Mouse (Mus musculus) MEL (cell line): Measurements from ENCODE around the gene Ccl17. TPM values are rescaled to one million over a fixed set of nuclear protein-coding genes. Genes with fewer than 3 reads are reported as not detected.
A peak's percentile ranks its signal among the peaks of the same experiment; 100 is the strongest.

Experiments used
- DNase-seq: peaks from one replicate; pipeline ENCODE4 v3.0.0; 2011; ENCODE audit warnings: low read depth, low spot score
- H3K27ac ChIP-seq: 2 replicates; pipeline ENCODE4 v1.5.1; 2012; ENCODE audit warnings: low read depth, mild to moderate bottlenecking, control low read depth, low read length, moderate library complexity; ENCODE audit not compliant: control insufficient read depth
- H3K27me3 ChIP-seq, 2 experiments: fragments of 150-350 bp in 1 of 2; sonication (generic) in 1 of 2; 2 replicates each; pipeline ENCODE4 v1.6.1; 2012; ENCODE audit warnings: low read length in 2 of 2, mild to moderate bottlenecking in 2 of 2, improper control_type of control experiment in 1 of 2, moderate library complexity in 1 of 2; ENCODE audit not compliant: insufficient read depth in 2 of 2, control insufficient read depth in 1 of 2
- H3K36me3 ChIP-seq, 2 experiments: 2 replicates each; pipeline ENCODE4 v1.6.1; 2012 to 2014; ENCODE audit warnings: low read length in 2 of 2, improper control_type of control experiment in 1 of 2, inconsistent platforms in 1 of 2, mild to moderate bottlenecking in 1 of 2; ENCODE audit not compliant: insufficient read depth in 2 of 2, control insufficient read depth in 1 of 2
- H3K4me1 ChIP-seq, 2 experiments: fragments of 150-350 bp in 1 of 2; sonication (generic) in 1 of 2; 2 replicates each; pipeline ENCODE4 v1.6.1; 2012; ENCODE audit warnings: low read length in 2 of 2, improper control_type of control experiment in 1 of 2, mild to moderate bottlenecking in 1 of 2; ENCODE audit not compliant: insufficient read depth in 2 of 2, control insufficient read depth in 1 of 2
- H3K4me3 ChIP-seq, 2 experiments: fragments of 150-350 bp in 1 of 2; sonication (generic) in 1 of 2; 2 replicates each; pipeline ENCODE4 v1.5.1; 2012; ENCODE audit warnings: low read depth in 2 of 2, low read length in 2 of 2, mild to moderate bottlenecking in 2 of 2, moderate library complexity in 2 of 2, control low read depth in 1 of 2, improper control_type of control experiment in 1 of 2; ENCODE audit not compliant: control insufficient read depth in 1 of 2, insufficient read depth in 1 of 2
- H3K79me2 ChIP-seq: 2 replicates; pipeline ENCODE4 v1.6.1; 2012; ENCODE audit warnings: mild to moderate bottlenecking, low read length, moderate library complexity; ENCODE audit not compliant: control insufficient read depth, poor library complexity, insufficient read depth
- H3K9ac ChIP-seq: 2 replicates; pipeline ENCODE4 v1.6.1; 2012; ENCODE audit warnings: low read depth, mild to moderate bottlenecking, control low read depth, low read length, moderate library complexity; ENCODE audit not compliant: control insufficient read depth, poor library complexity, severe bottlenecking
- H3K9me3 ChIP-seq: fragments of 150-350 bp; sonication (generic); replicated peaks from 2 replicates; pipeline ENCODE4 v1.6.1; 2012; ENCODE audit warnings: mild to moderate bottlenecking, low read length, improper control_type of control experiment, moderate library complexity; ENCODE audit not compliant: insufficient read depth
- BHLHE40 ChIP-seq: IDR thresholded peaks from 2 replicates; pipeline ENCODE4 v1.6.1; 2012; ENCODE audit warnings: low read depth, mild to moderate bottlenecking, inconsistent platforms, low read length, improper control_type of control experiment, borderline replicate concordance
- CTCF ChIP-seq, 3 experiments: IDR thresholded peaks in 2 of 3; conservative IDR thresholded peaks in 1 of 3; 2 replicates each; pipeline ENCODE4 v1.5.1; 2011 to 2012; ENCODE audit warnings: low read length in 3 of 3, low read depth in 2 of 3, mild to moderate bottlenecking in 2 of 3, improper control_type of control experiment in 1 of 3, inconsistent platforms in 1 of 3, mixed read lengths in 1 of 3, moderate library complexity in 1 of 3; ENCODE audit not compliant: control insufficient read depth in 1 of 3, insufficient read depth in 1 of 3, poor library complexity in 1 of 3, severe bottlenecking in 1 of 3
- GABPA ChIP-seq: IDR thresholded peaks from 2 replicates; pipeline ENCODE4 v1.6.1; 2012; ENCODE audit warnings: low read depth, mild to moderate bottlenecking, inconsistent platforms, low read length, improper control_type of control experiment, moderate library complexity
- HCFC1 ChIP-seq: IDR thresholded peaks from 2 replicates; pipeline ENCODE4 v1.6.1; 2012; ENCODE audit warnings: low read depth, mild to moderate bottlenecking, inconsistent platforms, low read length, improper control_type of control experiment, moderate library complexity
- MAFK ChIP-seq: IDR thresholded peaks from 2 replicates; pipeline ENCODE4 v1.6.1; 2011; ENCODE audit warnings: low read depth, mild to moderate bottlenecking, low read length, improper control_type of control experiment, borderline replicate concordance
- MAX ChIP-seq: IDR thresholded peaks from 2 replicates; pipeline ENCODE4 v1.6.1; 2011; ENCODE audit warnings: low read length, improper control_type of control experiment
- MAZ ChIP-seq: IDR thresholded peaks from 2 replicates; pipeline ENCODE4 v1.6.1; 2012; ENCODE audit warnings: low read depth, mild to moderate bottlenecking, inconsistent platforms, low read length, improper control_type of control experiment
- MXI1 ChIP-seq: IDR thresholded peaks from 2 replicates; pipeline ENCODE4 v1.6.1; 2011; ENCODE audit warnings: mild to moderate bottlenecking, low read depth, low read length, improper control_type of control experiment
- MYC ChIP-seq: IDR thresholded peaks from 2 replicates; pipeline ENCODE4 v1.6.1; 2011; ENCODE audit warnings: low read depth, mild to moderate bottlenecking, low read length, improper control_type of control experiment, moderate library complexity
- NRF1 ChIP-seq: IDR thresholded peaks from 2 replicates; pipeline ENCODE4 v1.6.1; 2014; ENCODE audit warnings: low read depth, mild to moderate bottlenecking, inconsistent platforms, low read length, improper control_type of control experiment, moderate library complexity; ENCODE audit not compliant: poor library complexity, insufficient read depth, severe bottlenecking
- POLR2A ChIP-seq, 2 experiments: IDR thresholded peaks; 2 replicates each; pipeline ENCODE4 v1.6.1; 2011 to 2012; ENCODE audit warnings: low read length in 2 of 2, mild to moderate bottlenecking in 2 of 2, control low read depth in 1 of 2, improper control_type of control experiment in 1 of 2, low read depth in 1 of 2, moderate library complexity in 1 of 2; ENCODE audit not compliant: control insufficient read depth in 1 of 2, insufficient read depth in 1 of 2, poor library complexity in 1 of 2
- POLR2AphosphoS2 ChIP-seq: IDR thresholded peaks from 2 replicates; pipeline ENCODE4 v1.6.1; 2011; ENCODE audit warnings: low read length, improper control_type of control experiment
- POLR2AphosphoS5 ChIP-seq: IDR thresholded peaks from 2 replicates; pipeline ENCODE4 v1.6.1; 2012; ENCODE audit warnings: low read depth, borderline replicate concordance, mild to moderate bottlenecking, inconsistent platforms, low read length, moderate library complexity, mixed read lengths
- TCF12 ChIP-seq: IDR thresholded peaks from 2 replicates; pipeline ENCODE4 v1.6.1; 2014; ENCODE audit warnings: low read depth, mild to moderate bottlenecking, inconsistent platforms, low read length, improper control_type of control experiment, moderate library complexity
- UBTF ChIP-seq: IDR thresholded peaks from 2 replicates; pipeline ENCODE4 v1.6.1; 2012; ENCODE audit warnings: low read depth, mild to moderate bottlenecking, inconsistent platforms, low read length, improper control_type of control experiment, moderate library complexity, borderline replicate concordance; ENCODE audit not compliant: insufficient read depth
- USF2 ChIP-seq, 2 experiments: IDR thresholded peaks; 2 replicates each; pipeline ENCODE4 v1.6.1; 2011 to 2012; ENCODE audit warnings: improper control_type of control experiment in 2 of 2, low read length in 2 of 2, borderline replicate concordance in 1 of 2, inconsistent platforms in 1 of 2, low read depth in 1 of 2, mild to moderate bottlenecking in 1 of 2; ENCODE audit not compliant: insufficient read depth in 1 of 2
- ZMIZ1 ChIP-seq: IDR thresholded peaks from 2 replicates; pipeline ENCODE4 v1.6.1; 2012; ENCODE audit warnings: low read depth, mild to moderate bottlenecking, inconsistent platforms, low read length, improper control_type of control experiment, moderate library complexity
- ZNF384 ChIP-seq: IDR thresholded peaks from 2 replicates; pipeline ENCODE4 v1.6.1; 2012; ENCODE audit warnings: low read depth, mild to moderate bottlenecking, inconsistent platforms, low read length, improper control_type of control experiment
- polyA plus RNA-seq, 2 experiments: library from polyadenylated mRNA; stranded (reverse) in 1 of 2; unstranded in 1 of 2; fragments of >175 nt in 1 of 2; fragments of >200 nt in 1 of 2; gene quantifications; 2 replicates each; pipeline versions ENCODE4 v1.2.1 to v1.2.4; 2012; ENCODE audit warnings: low replicate concordance in 2 of 2, low read depth in 1 of 2; ENCODE audit not compliant: insufficient read length in 2 of 2, insufficient read depth in 1 of 2, missing spikeins in 1 of 2
- total RNA-seq: library from RNA; depleted of rRNA; stranded (reverse); fragments of 300-350 nt; gene quantifications from 2 replicates; pipeline ENCODE4 v1.2.3, GENCODE M21; 2012

Gene Ccl17
- total and polyA plus RNA-seq, 3 experiments, result 0.43 TPM; not detected in 2

- Histone ChIP-seq H3K27ac (no peak overlapping the region), H3K27me3 (no peaks in the 10 kb centered on the region), H3K4me3 (no peak overlapping the region), H3K79me2 (no peaks in the 10 kb centered on the region), H3K9ac (no peak overlapping the region), H3K4me1 (no peaks in the 10 kb centered on the region), H3K9me3 (no peaks in the 10 kb centered on the region), H3K36me3 (peaks cover 0 to 19% of the 10 kb centered on the region in 2 experiments; a peak in 2 of 4 replicates)
- DNase-seq, result no peak
- TF ChIP-seq MAX (no peak), GABPA (no peak), UBTF (no peak), HCFC1 (no peak), ZMIZ1 (no peak), NRF1 (no peak), TCF12 (no peak), CTCF (IDR thresholded peaks at IDR 0.05 in 2 of 3, conservative IDR thresholded peaks at IDR 0.05 in 1 of 3; ENCODE audit: control insufficient read depth in 1 of 3, insufficient read depth in 1 of 3, low read depth in 2 of 3, low read length in 3 of 3, poor library complexity in 1 of 3, severe bottlenecking in 1 of 3) (no peak), USF2 (IDR thresholded peaks at IDR 0.05; ENCODE audit: borderline replicate concordance in 1 of 2, insufficient read depth in 1 of 2, low read depth in 1 of 2, low read length in 2 of 2) (no peak)
These were observed 11.1 kb downstream of the Ccl17 start for GRCm38 (mm10) chr8:94821381-94821780.

DNA sequence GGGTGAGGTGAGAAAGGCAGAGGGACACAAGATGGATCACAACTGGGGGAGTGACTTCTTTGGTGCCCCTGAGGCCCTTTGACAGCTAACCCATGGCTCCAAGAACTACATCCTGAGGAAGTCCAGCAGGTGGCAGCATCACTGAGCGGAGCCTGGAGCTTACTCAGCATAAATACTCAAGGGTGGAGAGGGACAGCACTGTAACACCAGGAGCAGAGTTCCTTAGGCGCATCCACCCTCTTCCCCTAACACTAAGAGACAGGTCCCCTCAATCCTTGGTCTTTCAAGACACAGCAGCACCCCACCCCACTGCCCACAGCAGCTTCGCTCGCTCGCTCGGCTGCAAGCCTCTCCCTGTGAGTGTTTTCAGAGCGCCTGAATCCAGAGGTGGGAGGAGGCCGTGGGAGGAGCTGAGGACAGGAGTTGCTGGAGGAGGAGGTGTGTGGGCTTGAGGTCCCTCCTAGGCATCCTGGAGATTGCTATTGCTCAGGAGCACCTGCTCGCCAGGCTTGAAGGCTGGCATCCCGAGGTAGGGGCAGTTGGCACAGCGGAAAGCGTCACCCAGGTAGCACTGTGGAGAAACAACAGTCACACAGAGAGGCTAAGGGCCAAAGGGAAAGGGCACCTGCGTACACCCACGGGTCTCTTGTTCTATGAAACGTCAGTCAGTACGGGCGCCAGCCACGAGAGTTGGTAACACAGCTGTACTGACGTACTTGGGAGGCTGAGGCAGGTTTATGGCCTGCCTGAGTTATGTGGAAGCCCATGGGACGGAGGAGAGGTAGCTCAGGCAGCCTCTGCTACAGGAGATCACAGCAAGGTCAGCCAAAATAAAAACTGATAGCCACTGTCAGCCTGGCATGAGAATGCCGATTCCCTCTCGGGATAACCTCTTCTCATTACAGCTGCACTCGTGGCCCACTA, 12.6 kb downstream of the Ccl17 start:
- peak; percentile 65 to 79 (median 68) for TF ChIP-seq CTCF (IDR thresholded peaks at IDR 0.05 in 2 of 3, conservative IDR thresholded peaks at IDR 0.05 in 1 of 3; ENCODE audit: control insufficient read depth in 1 of 3, insufficient read depth in 1 of 3, low read depth in 2 of 3, low read length in 3 of 3, poor library complexity in 1 of 3, severe bottlenecking in 1 of 3)
- no peak for TF ChIP-seq USF2 (IDR thresholded peaks at IDR 0.05; ENCODE audit: borderline replicate concordance in 1 of 2, insufficient read depth in 1 of 2, low read depth in 1 of 2, low read length in 2 of 2)
- TF ChIP-seq MAFK, result peak; percentile 99
- no peak for TF ChIP-seq POLR2AphosphoS2
- TF ChIP-seq POLR2AphosphoS5, result no peak
- TF ChIP-seq MXI1, result no peak
- no peak for TF ChIP-seq ZNF384
- no peak for TF ChIP-seq BHLHE40
- no peak; a peak in 1 of 4 replicates for TF ChIP-seq POLR2A (IDR thresholded peaks at IDR 0.05; ENCODE audit: control insufficient read depth in 1 of 2, insufficient read depth in 1 of 2, low read depth in 1 of 2, low read length in 2 of 2, poor library complexity in 1 of 2)
- no peak for TF ChIP-seq TCF12
- TF ChIP-seq MYC, result no peak
- no peak for TF ChIP-seq MAZ
- Histone ChIP-seq H3K36me3 (peaks cover 0 to 24% of the 10 kb centered on the region in 2 experiments; a peak in 2 of 4 replicates), H3K79me2 (no peaks in the 10 kb centered on the region), H3K27ac (no peak overlapping the region), H3K9ac (no peak overlapping the region), H3K4me3 (no peak overlapping the region), H3K9me3 (no peaks in the 10 kb centered on the region), H3K4me1 (no peaks in the 10 kb centered on the region), H3K27me3 (no peaks in the 10 kb centered on the region)
- DNase-seq, result peak; percentile 69
